Mouse (Mus musculus): ENCODE measurements at regions not wholly inside any gene's neighbourhood (a gene's known extent, or its start where the extent isn't known, plus 50 kb on each side); places are given as distances from the start of the nearest gene placed in this dataset.
"Not testable (repeated sequence)": the region's sequence is repeated elsewhere in the genome, so short reads cannot be mapped to it uniquely, and the experiment has no call there.

DNA sequence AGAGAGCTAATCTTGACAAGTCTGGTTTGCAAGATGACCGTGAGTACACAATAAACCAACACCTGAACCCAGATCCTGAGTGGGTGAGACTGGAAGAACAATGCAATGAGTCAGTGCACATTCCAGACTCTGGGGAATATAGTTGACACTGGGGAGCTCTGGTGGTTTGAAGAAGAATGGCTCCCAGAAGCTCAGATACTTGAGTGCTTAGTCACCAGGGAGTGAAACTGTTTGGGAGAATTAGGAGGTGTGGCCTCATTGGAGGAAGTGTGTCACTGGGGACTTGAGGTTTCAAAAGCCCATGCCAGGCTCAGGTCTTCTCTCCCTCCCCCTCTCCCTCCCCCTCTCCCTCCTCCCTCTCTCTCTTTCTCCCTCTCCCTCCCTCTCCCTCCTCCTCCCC lies 436.6 kb upstream of the Cdh5 start:
- no peak for DNase-seq
- no peak overlapping the region for H3K4me3 ChIP-seq (ENCODE audit: control insufficient read depth, insufficient read depth, low read length)
- H3K4me1 ChIP-seq (replicated peaks; ENCODE audit: control insufficient read depth, insufficient read depth, low read length): no peaks in the 10 kb centered on the region
- no peaks in the 10 kb centered on the region for H3K36me3 ChIP-seq (ENCODE audit: control insufficient read depth, insufficient read depth, low read length)
- H3K27ac ChIP-seq (ENCODE audit: control insufficient read depth, insufficient read depth, low read length): no peak overlapping the region
- WGBS: 78% methylated on average over 1 of the region's 1 CpGs
- TF ChIP-seq POLR2A (IDR thresholded peaks at IDR 0.05; ENCODE audit: control insufficient read depth, extremely low read depth, insufficient read depth, low read length, poor library complexity): no peak
- TF ChIP-seq CTCF (IDR thresholded peaks at IDR 0.05; ENCODE audit: borderline replicate concordance, control insufficient read depth, extremely low read depth, insufficient read depth, low read length, poor library complexity): no peak
- H3K27me3 ChIP-seq (ENCODE audit: control insufficient read depth, insufficient read depth, low read length): no peaks in the 10 kb centered on the region

DNA sequence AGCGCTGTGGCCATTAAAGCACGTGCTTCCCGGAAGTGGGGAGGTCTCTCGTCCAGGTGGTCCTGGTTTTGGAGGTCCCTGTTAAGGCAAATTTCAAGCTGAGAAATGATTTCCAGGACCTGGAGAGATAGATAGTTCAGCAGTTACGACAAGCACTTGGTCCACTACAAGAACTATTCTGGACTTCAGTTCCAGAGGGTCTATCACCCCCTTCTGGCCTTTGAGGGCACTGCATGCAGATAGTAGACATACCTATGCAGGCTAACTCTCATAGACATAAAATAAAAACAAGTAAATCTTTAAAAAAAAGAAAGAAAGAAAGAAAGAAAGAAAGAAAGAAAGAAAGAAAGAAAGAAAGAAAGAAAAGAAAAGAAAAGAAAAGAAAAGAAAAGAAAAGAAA lies 415.2 kb upstream of the Cdh5 start:
- not testable (repeated sequence) for H3K27me3 ChIP-seq (ENCODE audit: control insufficient read depth, insufficient read depth, low read length); H3K36me3 ChIP-seq (ENCODE audit: control insufficient read depth, insufficient read depth, low read length); H3K4me1 ChIP-seq (replicated peaks; ENCODE audit: control insufficient read depth, insufficient read depth, low read length); DNase-seq; H3K4me3 ChIP-seq (ENCODE audit: control insufficient read depth, insufficient read depth, low read length); H3K27ac ChIP-seq (ENCODE audit: control insufficient read depth, insufficient read depth, low read length)
- 88% methylated on average over 5 of the region's 5 CpGs for WGBS

DNA sequence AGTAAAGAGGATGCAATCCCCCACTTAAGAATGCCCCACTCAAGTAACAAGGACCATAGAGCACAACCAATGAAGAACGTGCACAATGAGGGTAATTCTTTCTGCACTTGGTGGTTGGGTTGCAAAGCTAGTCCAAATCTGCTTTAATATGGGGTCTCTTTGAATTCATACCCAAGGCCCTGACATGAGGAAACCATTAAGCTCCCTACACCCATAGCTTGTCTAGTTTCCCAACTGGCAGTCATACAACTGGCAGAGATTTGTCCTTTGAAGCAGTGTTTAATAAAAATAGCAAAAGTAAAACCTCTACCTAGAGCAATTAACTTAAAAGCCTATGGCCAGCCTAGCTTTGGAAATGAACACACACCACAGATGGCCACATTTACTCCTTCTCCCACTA lies 411.0 kb upstream of the Cdh5 start:
- 89% methylated on average over 1 of the region's 1 CpGs for WGBS
- no peak for DNase-seq
- TF ChIP-seq POLR2A (IDR thresholded peaks at IDR 0.05; ENCODE audit: control insufficient read depth, extremely low read depth, insufficient read depth, low read length, poor library complexity) (no peak), CTCF (IDR thresholded peaks at IDR 0.05; ENCODE audit: borderline replicate concordance, control insufficient read depth, extremely low read depth, insufficient read depth, low read length, poor library complexity) (no peak)

GRCm38 (mm10) chr8:103693531-103693930 lies 407.9 kb upstream of the Cdh5 start:
- no peaks in the 10 kb centered on the region for H3K27me3 ChIP-seq (ENCODE audit: control insufficient read depth, insufficient read depth, low read length)
- TF ChIP-seq CTCF (IDR thresholded peaks at IDR 0.05; ENCODE audit: borderline replicate concordance, control insufficient read depth, extremely low read depth, insufficient read depth, low read length, poor library complexity) (no peak), POLR2A (IDR thresholded peaks at IDR 0.05; ENCODE audit: control insufficient read depth, extremely low read depth, insufficient read depth, low read length, poor library complexity) (no peak)
- whole genome bisulfite sequencing: 94% methylated on average over 8 of the region's 8 CpGs
- H3K27ac ChIP-seq (ENCODE audit: control insufficient read depth, insufficient read depth, low read length): no peak overlapping the region
- no peaks in the 10 kb centered on the region for H3K36me3 ChIP-seq (ENCODE audit: control insufficient read depth, insufficient read depth, low read length)
- H3K4me1 ChIP-seq (replicated peaks; ENCODE audit: control insufficient read depth, insufficient read depth, low read length): no peaks in the 10 kb centered on the region
- H3K4me3 ChIP-seq (ENCODE audit: control insufficient read depth, insufficient read depth, low read length): no peak overlapping the region
- no peak for DNase-seq

More for the DNA sequence above, 411.0 kb upstream of the Cdh5 start:
- Histone ChIP-seq H3K27ac (ENCODE audit: control insufficient read depth, insufficient read depth, low read length) (no peak overlapping the region), H3K36me3 (ENCODE audit: control insufficient read depth, insufficient read depth, low read length) (no peaks in the 10 kb centered on the region), H3K4me3 (ENCODE audit: control insufficient read depth, insufficient read depth, low read length) (no peak overlapping the region), H3K27me3 (ENCODE audit: control insufficient read depth, insufficient read depth, low read length) (no peaks in the 10 kb centered on the region), H3K4me1 (replicated peaks; ENCODE audit: control insufficient read depth, insufficient read depth, low read length) (no peaks in the 10 kb centered on the region)

DNA sequence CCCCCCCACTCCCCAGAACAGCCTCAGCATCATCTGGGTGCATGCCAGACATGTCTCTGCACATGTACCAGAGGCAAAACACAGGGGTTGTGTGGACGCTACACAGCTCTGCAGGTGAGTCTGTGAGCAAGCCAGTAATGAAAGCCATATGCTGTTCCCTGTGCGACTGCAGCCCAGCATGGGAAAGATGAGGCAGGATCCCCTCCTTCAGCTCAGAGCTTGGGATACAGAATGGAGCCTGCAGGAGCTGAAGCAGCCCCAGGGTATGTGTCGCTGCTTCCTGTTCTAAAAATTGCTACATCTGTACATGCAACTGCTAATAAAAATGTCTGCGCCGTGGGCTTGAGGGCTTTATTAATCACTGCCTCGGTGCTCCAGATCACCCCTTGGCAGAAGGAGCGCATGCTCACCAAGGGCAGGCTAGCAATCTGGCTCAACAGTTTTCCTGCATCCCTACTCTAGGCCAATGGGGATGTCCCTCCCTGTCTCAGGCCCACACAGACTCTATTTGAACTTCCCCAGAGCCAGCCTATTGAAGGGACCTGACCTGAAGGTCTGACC lies 407.0 kb upstream of the Cdh5 start:
- TF ChIP-seq CTCF (IDR thresholded peaks at IDR 0.05; ENCODE audit: borderline replicate concordance, control insufficient read depth, extremely low read depth, insufficient read depth, low read length, poor library complexity) (no peak), POLR2A (IDR thresholded peaks at IDR 0.05; ENCODE audit: control insufficient read depth, extremely low read depth, insufficient read depth, low read length, poor library complexity) (no peak)
- no peak overlapping the region for H3K4me3 ChIP-seq (ENCODE audit: control insufficient read depth, insufficient read depth, low read length)
- no peaks in the 10 kb centered on the region for H3K4me1 ChIP-seq (replicated peaks; ENCODE audit: control insufficient read depth, insufficient read depth, low read length)
- 92% methylated on average over 7 of the region's 7 CpGs for WGBS
- no peak overlapping the region for H3K27ac ChIP-seq (ENCODE audit: control insufficient read depth, insufficient read depth, low read length)
- no peak for DNase-seq
- H3K27me3 ChIP-seq (ENCODE audit: control insufficient read depth, insufficient read depth, low read length): no peaks in the 10 kb centered on the region
- H3K36me3 ChIP-seq (ENCODE audit: control insufficient read depth, insufficient read depth, low read length): no peaks in the 10 kb centered on the region

DNA sequence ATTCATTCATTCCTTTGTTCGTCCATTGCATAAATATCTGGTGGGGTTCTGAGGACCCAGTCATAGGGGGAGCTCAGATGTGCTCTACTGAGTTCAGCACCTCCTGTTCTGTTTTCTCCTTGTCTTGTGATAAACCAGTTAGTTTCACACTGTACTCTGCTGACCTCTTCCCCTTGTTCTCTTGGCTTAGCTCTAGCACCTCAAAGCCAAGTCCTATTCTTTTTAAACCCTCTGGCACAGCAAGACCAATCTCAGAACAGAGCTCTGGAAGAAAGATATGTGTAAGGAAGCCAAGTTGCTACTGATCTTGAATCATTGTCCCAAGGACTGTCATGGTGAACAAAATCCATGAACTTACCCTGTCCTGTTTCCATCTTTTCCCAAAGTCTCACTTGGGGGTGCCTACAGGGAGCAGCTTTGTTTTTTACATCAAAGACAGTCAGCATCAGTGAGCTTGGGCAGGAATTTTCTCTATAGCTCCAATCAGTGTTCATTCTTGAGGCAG lies 402.4 kb upstream of the Cdh5 start:
- no peak for DNase-seq
- H3K27ac ChIP-seq (ENCODE audit: control insufficient read depth, insufficient read depth, low read length): no peak overlapping the region
- no peaks in the 10 kb centered on the region for H3K27me3 ChIP-seq (ENCODE audit: control insufficient read depth, insufficient read depth, low read length)
- 82% methylated on average over 1 of the region's 1 CpGs for WGBS
- no peaks in the 10 kb centered on the region for H3K36me3 ChIP-seq (ENCODE audit: control insufficient read depth, insufficient read depth, low read length)
- H3K4me1 ChIP-seq (replicated peaks; ENCODE audit: control insufficient read depth, insufficient read depth, low read length): no peaks in the 10 kb centered on the region
- TF ChIP-seq POLR2A (IDR thresholded peaks at IDR 0.05; ENCODE audit: control insufficient read depth, extremely low read depth, insufficient read depth, low read length, poor library complexity) (no peak), CTCF (IDR thresholded peaks at IDR 0.05; ENCODE audit: borderline replicate concordance, control insufficient read depth, extremely low read depth, insufficient read depth, low read length, poor library complexity) (no peak)
- no peak overlapping the region for H3K4me3 ChIP-seq (ENCODE audit: control insufficient read depth, insufficient read depth, low read length)

- WGBS: 67% methylated on average over 2 of the region's 2 CpGs
- H3K36me3 ChIP-seq (ENCODE audit: control insufficient read depth, insufficient read depth, low read length): no peaks in the 10 kb centered on the region
- H3K4me3 ChIP-seq (ENCODE audit: control insufficient read depth, insufficient read depth, low read length): no peak overlapping the region
- no peak overlapping the region for H3K27ac ChIP-seq (ENCODE audit: control insufficient read depth, insufficient read depth, low read length)
- DNase-seq: no peak
- TF ChIP-seq POLR2A (IDR thresholded peaks at IDR 0.05; ENCODE audit: control insufficient read depth, extremely low read depth, insufficient read depth, low read length, poor library complexity) (no peak), CTCF (IDR thresholded peaks at IDR 0.05; ENCODE audit: borderline replicate concordance, control insufficient read depth, extremely low read depth, insufficient read depth, low read length, poor library complexity) (no peak)
- H3K4me1 ChIP-seq (replicated peaks; ENCODE audit: control insufficient read depth, insufficient read depth, low read length): no peaks in the 10 kb centered on the region
- H3K27me3 ChIP-seq (ENCODE audit: control insufficient read depth, insufficient read depth, low read length): no peaks in the 10 kb centered on the region
These were observed 399.2 kb upstream of the Cdh5 start for GRCm38 (mm10) chr8:103702236-103702635.

Measured in thymus, adult 2 months (tissue).